Mouse (Mus musculus): ENCODE measurements around the gene Cpsf2. TPM values are rescaled to one million over a fixed set of nuclear protein-coding genes. Genes with fewer than 3 reads are reported as not detected.

Gene Cpsf2
- polyA plus RNA-seq, 2 experiments from 2014 or later = 16.2 to 19.4 TPM

- no peak for ATAC-seq
These were observed 4.5 kb downstream of the Cpsf2 start for GRCm38 (mm10) chr12:101980266-101980665.

- no peak for ATAC-seq
These were observed 5.8 kb downstream of the Cpsf2 start for GRCm38 (mm10) chr12:101981559-101981958.

GRCm38 (mm10) chr12:101982977-101983376 is 7.2 kb downstream of the Cpsf2 start:
- ATAC-seq = no peak

- ATAC-seq = no peak
These were observed 9.3 kb downstream of the Cpsf2 start for GRCm38 (mm10) chr12:101985110-101985509.

- ATAC-seq = no peak
These were observed 11.9 kb downstream of the Cpsf2 start for GRCm38 (mm10) chr12:101987659-101988058.

GRCm38 (mm10) chr12:101994576-101995467 is 19.0 kb downstream of the Cpsf2 start:
- ATAC-seq = no peak

- no peak for ATAC-seq
These were observed 23.1 kb downstream of the Cpsf2 start for GRCm38 (mm10) chr12:101998929-101999328.

- no peak for ATAC-seq
These were observed 25.0 kb downstream of the Cpsf2 start for GRCm38 (mm10) chr12:102000785-102001184.

- no peak for ATAC-seq
These were observed 32.6 kb downstream of the Cpsf2 start for GRCm38 (mm10) chr12:102008111-102008977.

GRCm38 (mm10) chr12:102009551-102009950 is 33.8 kb downstream of the Cpsf2 start:
- no peak for ATAC-seq

GRCm38 (mm10) chr12:102014411-102014810 is 38.6 kb downstream of the Cpsf2 start:
- no peak for ATAC-seq

GRCm38 (mm10) chr12:102015127-102015526 is 39.3 kb downstream of the Cpsf2 start:
- no peak for ATAC-seq

GRCm38 (mm10) chr12:102021923-102022322 is 46.1 kb downstream of the Cpsf2 start:
- ATAC-seq = no peak

GRCm38 (mm10) chr12:102029184-102029583 is 53.4 kb downstream of the Cpsf2 start:
- ATAC-seq = no peak

GRCm38 (mm10) chr12:102029892-102030446 is 54.2 kb downstream of the Cpsf2 start:
- ATAC-seq = no peak

GRCm38 (mm10) chr12:102034934-102035333 is 59.1 kb downstream of the Cpsf2 start:
- ATAC-seq = no peak

- no peak for ATAC-seq
These were observed 64.1 kb downstream of the Cpsf2 start for GRCm38 (mm10) chr12:102039861-102040260.

GRCm38 (mm10) chr12:102041699-102042098 is 65.9 kb downstream of the Cpsf2 start:
- no peak for ATAC-seq

GRCm38 (mm10) chr12:102042247-102042646 is 66.5 kb downstream of the Cpsf2 start:
- ATAC-seq = no peak

- ATAC-seq = no peak
These were observed 68.1 kb downstream of the Cpsf2 start for GRCm38 (mm10) chr12:102043840-102044239.

GRCm38 (mm10) chr12:102054155-102054554 is 78.4 kb downstream of the Cpsf2 start:
- no peak for ATAC-seq

- no peak for ATAC-seq
These were observed 80.0 kb downstream of the Cpsf2 start for GRCm38 (mm10) chr12:102055758-102056157.
